Comparison of ENCODE assay signal across 8 mouse cellular contexts in genomic region chr10:58812210-58813080, GRCm38 (mm10). TPM values are rescaled to one million over a fixed set of nuclear protein-coding genes. Genes with fewer than 3 reads are reported as not detected.
DNase-seq lines count a peak whose midpoint lies in the region; ATAC-seq and TF ChIP-seq lines count a peak whose summit lies in the region.

No protein-coding gene starts in this region.

- peak overlapping the region; percentile 61 to 64 for H3K4me3 ChIP-seq in ES-E14 (ENCODE audit: insufficient read depth in 1 of 2, low read depth in 1 of 2, low read length in 2 of 2, poor library complexity in 1 of 2, severe bottlenecking in 1 of 2)
- H3K4me3 ChIP-seq in cerebellum, adult 2 months (replicated peaks; ENCODE audit: insufficient read depth, low read depth, low read length): peak overlapping the region; percentile 58
- H3K4me3 ChIP-seq in lung, adult 2 months (replicated peaks; ENCODE audit: extremely low read depth, low read depth, low read length): peak overlapping the region; percentile 66

- WGBS in cerebellum, adult 2 months: under 1% methylated on average over 63 of the region's 63 CpGs
- under 1% methylated on average over 63 of the region's 63 CpGs for WGBS in lung, adult 2 months

- no peaks in the 10 kb centered on the region for H3K36me3 ChIP-seq in ES-E14 (ENCODE audit: control insufficient read depth, insufficient read depth, low read length, poor library complexity, severe bottlenecking)

- H3K4me1 ChIP-seq in ES-E14 (ENCODE audit: control insufficient read depth in 2 of 2, insufficient read depth in 2 of 2, low read length in 2 of 2, poor library complexity in 1 of 2): no peaks in the 10 kb centered on the region
- 0 out of 2 replicates have a peak, but pooled peaks cover 3% of the 10 kb centered on the region for H3K4me1 ChIP-seq in cerebellum, adult 2 months (ENCODE audit: control insufficient read depth, insufficient read depth, low read length)
- no peaks in the 10 kb centered on the region for H3K4me1 ChIP-seq in lung, adult 2 months (ENCODE audit: control insufficient read depth, insufficient read depth, low read length)

- H3K27ac ChIP-seq in ES-E14 (ENCODE audit: insufficient read depth, low read depth, low read length, poor library complexity, severe bottlenecking): no peak overlapping the region
- H3K27ac ChIP-seq in cerebellum, adult 2 months (ENCODE audit: insufficient read depth, low read length): no peak overlapping the region

- no peaks in the 10 kb centered on the region for H3K9me3 ChIP-seq in ES-E14 (ENCODE audit: control insufficient read depth, insufficient read depth, low read depth, low read length)

- peak; percentile 73 for ATAC-seq in frontal cortex, adult (ENCODE audit: low TSS enrichment)
- peak; percentile 70 to 78 for ATAC-seq in hematopoietic stem cell, adult 5-6 weeks (replicated peaks in 1 of 2; ENCODE audit: insufficient read depth in 1 of 2, low FRiP score in 2 of 2, low TSS enrichment in 1 of 2, low read depth in 1 of 2, poor library complexity in 2 of 2, severe bottlenecking in 2 of 2)

- peak; percentile 91 for DNase-seq in ES-E14 (ENCODE audit: low read depth, low spot score)
- peak; percentile 62 to 73 for DNase-seq in cerebellum, adult 2 months
- peak; percentile 85 to 91 for DNase-seq in layer of hippocampus, adult 8-10 months (ENCODE audit: low spot score in 2 of 2)
- DNase-seq in lung, adult 2 months: peak; percentile 84
- DNase-seq in ovary, adult 18-20 months (ENCODE audit: low spot score): peak; percentile 46
- peak; percentile 47 for DNase-seq in thymus, postnatal 0 days (ENCODE audit: low spot score)

- TF ChIP-seq CTCF in cerebellum, adult 2 months (IDR thresholded peaks at IDR 0.05; ENCODE audit: borderline replicate concordance, insufficient read depth, low read depth, low read length): peak; percentile 54
- peak; percentile 55 for TF ChIP-seq CTCF in lung, adult 2 months (IDR thresholded peaks at IDR 0.05; ENCODE audit: insufficient read depth, low read length)

- in situ Hi-C loops in ES-E14 (cut with MboI; ENCODE audit: low sequenced_read_pairs in 2 of 2, unreplicated experiment in 2 of 2): loop anchor here in 1 of 2 experiments (25.0 kb wide), 1 partner anchor 475 kb away; no protein-coding TSS in a partner anchor

- H3K27me3 ChIP-seq in cerebellum, adult 2 months (ENCODE audit: control insufficient read depth, insufficient read depth, low read length): no peaks in the 10 kb centered on the region

- no peak for TF ChIP-seq POLR2A in cerebellum, adult 2 months (IDR thresholded peaks at IDR 0.05; ENCODE audit: borderline replicate concordance, insufficient read depth, low read length)
- no peak for TF ChIP-seq POLR2A in lung, adult 2 months (IDR thresholded peaks at IDR 0.05; ENCODE audit: borderline replicate concordance, extremely low read depth, low read depth, low read length)

- peak overlapping the region; percentile 60 for H3K9ac ChIP-seq in ES-E14 (ENCODE audit: insufficient read depth, low read depth, low read length, poor library complexity, severe bottlenecking)

TF ChIP-seq in ES-E14, 5 proteins besides CTCF, POLR2A, EP300 and RAD21:
- no peak for TF ChIP-seq ZNF384 (IDR thresholded peaks at IDR 0.05; ENCODE audit: low read depth, low read length)
- peak; percentile 61; the same call in 1 of the 2 replicates for TF ChIP-seq ZC3H11A (IDR thresholded peaks at IDR 0.05; ENCODE audit: borderline replicate concordance, low read depth, low read length)

RNA-seq across cellular contexts. Expression of gene Sh3rf3, which starts 0.7 kb away (rescaled TPM):
- total RNA-seq in ES-E14 (2012; rRNA removed): 1.1 and 1.6 TPM in 2 replicates
- 2.2 and 2.8 TPM in 2 replicates for polyA plus RNA-seq in cerebellum, adult 2 months (2012; rRNA removed)
- 0.06 and 0.20 TPM in 2 replicates for total RNA-seq in hematopoietic stem cell, adult 5-6 weeks (2017)
- 10 to 100 TPM; 28.2 to 38.0 (median 32.1) TPM for total RNA-seq in layer of hippocampus, adult 8-10 months (2022)
- 10.1 and 13.5 TPM in 2 replicates for polyA plus RNA-seq in lung, adult 2 months (2012; rRNA removed)
- polyA plus RNA-seq in thymus, postnatal 0 days (2015; fragmentation: Nextera tagmentation; extraction: Ambion mirVana): 1.0 and 2.0 TPM in 2 replicates

Comparison
In these comparisons a context has a peak if more than half of its experiments do, and no peak if none do; other contexts are left out.
1. RNA of gene Sh3rf3, which starts 0.7 kb away (total RNA-seq): 28.2 to 38.0 TPM in layer of hippocampus, adult 8-10 months; 1.1 to 1.6 TPM in ES-E14 and 0.06 to 0.20 TPM in hematopoietic stem cell, adult 5-6 weeks; every median in the first group is over 10 times any median in the second.
2. Peak in every context shown above with its lines, with median percentiles within 50 percentile points of each other: DNase-seq and H3K4me3 ChIP-seq.